Mouse (Mus musculus) testis, postnatal 10 days (tissue): ENCODE results near the gene Lin9.
"Not testable (repeated sequence)": the region's sequence is repeated elsewhere in the genome, so short reads cannot be mapped to it uniquely, and the experiment has no call there.

Source experiments
- DNase-seq: peaks from one replicate; pipeline ENCODE4 v3.0.0; 2021; ENCODE audit warnings: low spot score

Gene Lin9

GRCm38 (mm10) chr1:180641137-180641517, at the start of gene Lin9:
Gene Lin9, plus strand, starts transcription at chr1:180641150.
- DNase-seq: peak; percentile 96

- DNase-seq: no peak
These were observed 40.4 kb upstream of the Lin9 start for GRCm38 (mm10) chr1:180600578-180600977.

- no peak for DNase-seq
These were observed 39.1 kb upstream of the Lin9 start for GRCm38 (mm10) chr1:180601806-180602205.

GRCm38 (mm10) chr1:180604579-180604978, 36.4 kb upstream of the Lin9 start:
- DNase-seq: no peak

- no peak for DNase-seq
These were observed 34.8 kb upstream of the Lin9 start for GRCm38 (mm10) chr1:180606106-180606505.

- no peak for DNase-seq
These were observed 34.0 kb upstream of the Lin9 start for GRCm38 (mm10) chr1:180606796-180607577.

- DNase-seq: no peak
These were observed 33.4 kb upstream of the Lin9 start for GRCm38 (mm10) chr1:180607578-180607879.

- DNase-seq: not testable (repeated sequence)
These were observed 29.1 kb upstream of the Lin9 start for GRCm38 (mm10) chr1:180611842-180612241.

- DNase-seq: no peak
These were observed 24.2 kb upstream of the Lin9 start for GRCm38 (mm10) chr1:180616762-180617161.

GRCm38 (mm10) chr1:180622389-180622788, 18.6 kb upstream of the Lin9 start:
- no peak for DNase-seq

GRCm38 (mm10) chr1:180623911-180624310, 17.0 kb upstream of the Lin9 start:
- DNase-seq: no peak

- no peak for DNase-seq
These were observed 14.8 kb upstream of the Lin9 start for GRCm38 (mm10) chr1:180626141-180626540.

GRCm38 (mm10) chr1:180637796-180638195, 3.2 kb upstream of the Lin9 start:
- DNase-seq: not testable (repeated sequence)

GRCm38 (mm10) chr1:180639416-180640401, 1.2 kb upstream of the Lin9 start:
- DNase-seq: peak; percentile 58

GRCm38 (mm10) chr1:180640605-180641125, 285 bp upstream of the Lin9 start:
- DNase-seq: peak; percentile 72

- peak; percentile 57 for DNase-seq
These were observed 723 bp downstream of the Lin9 start for GRCm38 (mm10) chr1:180641518-180642227.

GRCm38 (mm10) chr1:180642228-180642564, 1.2 kb downstream of the Lin9 start:
- DNase-seq: no peak

- DNase-seq: no peak
These were observed 50.3 kb downstream of the Lin9 start for GRCm38 (mm10) chr1:180691284-180691683.

GRCm38 (mm10) chr1:180696626-180697352, 55.8 kb downstream of the Lin9 start, which contains the start of gene Mixl1:
Gene Mixl1, minus strand, starts transcription at chr1:180697034.
- peak; percentile 49 for DNase-seq

GRCm38 (mm10) chr1:180698063-180698462, 57.1 kb downstream of the Lin9 start:
- no peak for DNase-seq

GRCm38 (mm10) chr1:180703400-180703799, 62.5 kb downstream of the Lin9 start:
- DNase-seq: no peak
